In genomic region chr5:142456318-142456717, GRCm38 (mm10) we compare ENCODE assay signal across 23 mouse cellular contexts. TPM values are rescaled to one million over a fixed set of nuclear protein-coding genes. Genes with fewer than 3 reads are reported as not detected.
DNase-seq lines count a peak whose midpoint lies in the region; ATAC-seq lines count a peak whose summit lies in the region.
"Had no signal": no experiment of that assay in that cellular context is flagged by ENCODE, and none has a peak within 500 bp of the region (broad histone marks: within the 10 kb centered on the region; RNA-seq: fewer than 3 reads in every experiment).

No protein-coding gene starts in this region.

- no peak overlapping the region for H3K4me2 ChIP-seq in intestine, embryonic 16.5 days (ENCODE audit: low read depth, low read length)
- H3K4me2 ChIP-seq in intestine, embryonic 15.5 days (replicated peaks) = no peak overlapping the region
- no peak overlapping the region for H3K4me2 ChIP-seq in lung, embryonic 15.5 days
- H3K4me2 ChIP-seq: forebrain, embryonic 12.5 days; heart, embryonic 12.5 days; hindbrain, embryonic 14.5 days; midbrain, embryonic 15.5 days; neural tube, embryonic 12.5 days had no signal

- 68% methylated on average over 15 of the region's 15 CpGs for WGBS in intestine, embryonic 16.5 days
- 60% methylated on average over 15 of the region's 15 CpGs for WGBS in intestine, embryonic 15.5 days
- WGBS in lung, embryonic 15.5 days = 45% methylated on average over 15 of the region's 15 CpGs

- peaks cover 18% of the 10 kb centered on the region for H3K36me3 ChIP-seq in intestine, embryonic 16.5 days (ENCODE audit: control insufficient read depth, insufficient read depth, low read length)
- H3K36me3 ChIP-seq in intestine, embryonic 15.5 days = peaks cover 30% of the 10 kb centered on the region
- peaks cover 45% of the 10 kb centered on the region for H3K36me3 ChIP-seq in lung, embryonic 15.5 days

- peaks cover 13% of the 10 kb centered on the region for H3K4me1 ChIP-seq in intestine, embryonic 16.5 days (ENCODE audit: control insufficient read depth, insufficient read depth, low read length)
- H3K4me1 ChIP-seq in intestine, embryonic 15.5 days (replicated peaks) = 0 out of 2 replicates have a peak, but pooled peaks cover 2% of the 10 kb centered on the region
- peaks cover 8% of the 10 kb centered on the region; the same call in 1 of the 2 replicates for H3K4me1 ChIP-seq in lung, embryonic 15.5 days
- H3K4me1 ChIP-seq: forebrain, embryonic 12.5 days; midbrain, embryonic 15.5 days; neural tube, embryonic 12.5 days had no signal

- H3K27me3 ChIP-seq in intestine, embryonic 16.5 days (replicated peaks; ENCODE audit: control insufficient read depth, insufficient read depth, low read length) = no peaks in the 10 kb centered on the region
- H3K27me3 ChIP-seq in intestine, embryonic 15.5 days (replicated peaks) = no peaks in the 10 kb centered on the region
- H3K27me3 ChIP-seq in lung, embryonic 15.5 days = no peaks in the 10 kb centered on the region
- H3K27me3 ChIP-seq: forebrain, embryonic 12.5 days; heart, embryonic 12.5 days; midbrain, embryonic 15.5 days; neural tube, embryonic 12.5 days; Patski had no signal

- peak; percentile 20 for DNase-seq in embryo, embryonic 10 days (ENCODE audit: low spot score)
- no peak for DNase-seq in embryo, embryonic 11 days
- DNase-seq in lung, postnatal 10 days = no peak
- no peak for DNase-seq in right cerebral cortex, adult 2 months (ENCODE audit: low spot score in 2 of 2)
- DNase-seq: adrenal gland, adult 8-10 months; cerebellum, adult 11-12 months; gastrocnemius, adult 2 months; kidney, adult 9 months; kidney, postnatal 4 days; lung, postnatal 4 days; right cerebral cortex, postnatal 4 days; thymus, postnatal 14 days had no signal

- no peak overlapping the region for H3K4me3 ChIP-seq in intestine, embryonic 16.5 days (ENCODE audit: low read length)
- H3K4me3 ChIP-seq in intestine, embryonic 15.5 days (replicated peaks) = no peak overlapping the region
- no peak overlapping the region for H3K4me3 ChIP-seq in lung, embryonic 15.5 days
- H3K4me3 ChIP-seq: forebrain, embryonic 12.5 days; gastrocnemius, adult 2 months; heart, embryonic 12.5 days; midbrain, embryonic 15.5 days; neural tube, embryonic 12.5 days had no signal

- H3K9me3 ChIP-seq in intestine, embryonic 16.5 days (ENCODE audit: control insufficient read depth, low read length) = no peaks in the 10 kb centered on the region
- no peaks in the 10 kb centered on the region for H3K9me3 ChIP-seq in intestine, embryonic 15.5 days
- H3K9me3 ChIP-seq in lung, embryonic 15.5 days = no peaks in the 10 kb centered on the region
- H3K9me3 ChIP-seq: forebrain, embryonic 12.5 days; heart, embryonic 12.5 days; midbrain, embryonic 15.5 days; neural tube, embryonic 12.5 days had no signal

- no peak overlapping the region for H3K27ac ChIP-seq in intestine, embryonic 16.5 days (ENCODE audit: low read length)
- H3K27ac ChIP-seq in intestine, embryonic 15.5 days = no peak overlapping the region
- peak overlapping the region; percentile 59; the same call in 1 of the 2 replicates for H3K27ac ChIP-seq in lung, embryonic 15.5 days
- H3K27ac ChIP-seq: hindbrain, embryonic 14.5 days; midbrain, embryonic 15.5 days; neural tube, embryonic 12.5 days had no signal

- H3K9ac ChIP-seq in intestine, embryonic 16.5 days (ENCODE audit: low read depth, low read length) = 0 out of 2 replicates have a peak overlapping the region, but pooled peaks have one; percentile 14
- no peak overlapping the region for H3K9ac ChIP-seq in intestine, embryonic 15.5 days
- no peak overlapping the region for H3K9ac ChIP-seq in lung, embryonic 15.5 days
- H3K9ac ChIP-seq: forebrain, embryonic 12.5 days; heart, embryonic 12.5 days; hindbrain, embryonic 14.5 days; midbrain, embryonic 15.5 days; neural tube, embryonic 12.5 days had no signal

- no peak for ATAC-seq in intestine, embryonic 16.5 days
- ATAC-seq in intestine, embryonic 15.5 days = no peak
- no peak for ATAC-seq in lung, embryonic 15.5 days (ENCODE audit: borderline replicate concordance, extremely low read depth, low FRiP score, low TSS enrichment)
- ATAC-seq: CD4-positive, CD25-positive, alpha-beta regulatory T cell, adult 4 months; inflammation-experienced regulatory T-cells, adult 6 months; midbrain, embryonic 15.5 days; Patski had no signal

RNA-seq across cellular contexts. Expression of gene Ap5z1, which starts 7.4 kb away (rescaled TPM):
- 17.3 and 21.6 TPM in 2 replicates for polyA plus RNA-seq in intestine, embryonic 16.5 days (2015; fragmentation: Nextera tagmentation; extraction: Ambion mirVana)
- polyA plus RNA-seq in intestine, embryonic 15.5 days (2015; fragmentation: Nextera tagmentation; extraction: Ambion mirVana) = 12.0 and 13.6 TPM in 2 replicates
- polyA plus RNA-seq in lung, embryonic 15.5 days (2015; fragmentation: Nextera tagmentation; extraction: Ambion mirVana) = 7.8 and 8.8 TPM in 2 replicates

RNA-seq across cellular contexts. Expression of gene Foxk1, which starts 55.0 kb away (rescaled TPM):
- polyA plus RNA-seq in intestine, embryonic 16.5 days (2015; fragmentation: Nextera tagmentation; extraction: Ambion mirVana) = 1.9 and 2.0 TPM in 2 replicates
- 4.3 and 5.3 TPM in 2 replicates for polyA plus RNA-seq in intestine, embryonic 15.5 days (2015; fragmentation: Nextera tagmentation; extraction: Ambion mirVana)
- 4.0 and 5.7 TPM in 2 replicates for polyA plus RNA-seq in lung, embryonic 15.5 days (2015; fragmentation: Nextera tagmentation; extraction: Ambion mirVana)
